ENCODE assay signal across 16 mouse cellular contexts in genomic region chr17:15431551-15431950, GRCm38 (mm10).
"Had no signal": no experiment of that assay in that cellular context is flagged by ENCODE, and none has a peak within 500 bp of the region (broad histone marks: within the 10 kb centered on the region; RNA-seq: fewer than 3 reads in every experiment).

No protein-coding gene starts in this region.

- H3K9me3 ChIP-seq: midbrain, embryonic 10.5 days; midbrain, embryonic 12.5 days; neural tube, embryonic 13.5 days; neural tube, embryonic 15.5 days had no signal

- DNase-seq: lung, adult 18-20 months; lung, postnatal 10 days; midbrain, embryonic 14.5 days; retina, postnatal 1 day; right cerebral cortex, adult 18-20 months; right cerebral cortex, postnatal 25 days; right cerebral cortex, postnatal 4 days; spleen, adult 18-20 months; thymus, adult 18-20 months had no signal

- H3K4me1 ChIP-seq: midbrain, embryonic 10.5 days; midbrain, embryonic 12.5 days; neural tube, embryonic 15.5 days had no signal

- H3K4me3 ChIP-seq: midbrain, embryonic 10.5 days; midbrain, embryonic 12.5 days; myocyte; neural tube, embryonic 13.5 days; neural tube, embryonic 15.5 days had no signal

- H3K9ac ChIP-seq: lung, embryonic 14.5 days; midbrain, embryonic 12.5 days; neural tube, embryonic 13.5 days; neural tube, embryonic 15.5 days had no signal

- ATAC-seq: midbrain, embryonic 16.5 days had no signal

- H3K27me3 ChIP-seq: midbrain, embryonic 12.5 days; neural tube, embryonic 13.5 days; neural tube, embryonic 15.5 days had no signal

- H3K27ac ChIP-seq: midbrain, embryonic 10.5 days; midbrain, embryonic 12.5 days; neural tube, embryonic 13.5 days; neural tube, embryonic 15.5 days had no signal

- H3K4me2 ChIP-seq: lung, embryonic 14.5 days; midbrain, embryonic 12.5 days; neural tube, embryonic 13.5 days; neural tube, embryonic 15.5 days had no signal
